Mouse (Mus musculus) heart, postnatal 0 days (tissue): ENCODE data around the gene Csnk1e.

Experiments used
- CTCF ChIP-seq: IDR thresholded peaks from 2 replicates; pipeline ENCODE4 v1.5.1; 2016; ENCODE audit warnings: antibody characterized with exemption, control low read depth, low read depth
- EP300 ChIP-seq: IDR thresholded peaks from 2 replicates; pipeline ENCODE4 v1.6.1; 2016; ENCODE audit warnings: antibody characterized with exemption, low read depth

GRCm38 (mm10) chr15:79413802-79414201 is 41.6 kb downstream of the Csnk1e start:
- TF ChIP-seq CTCF = no peak
- no peak for TF ChIP-seq EP300
